Comparison of ENCODE assay signal across 8 mouse cellular contexts in the genomic region with DNA sequence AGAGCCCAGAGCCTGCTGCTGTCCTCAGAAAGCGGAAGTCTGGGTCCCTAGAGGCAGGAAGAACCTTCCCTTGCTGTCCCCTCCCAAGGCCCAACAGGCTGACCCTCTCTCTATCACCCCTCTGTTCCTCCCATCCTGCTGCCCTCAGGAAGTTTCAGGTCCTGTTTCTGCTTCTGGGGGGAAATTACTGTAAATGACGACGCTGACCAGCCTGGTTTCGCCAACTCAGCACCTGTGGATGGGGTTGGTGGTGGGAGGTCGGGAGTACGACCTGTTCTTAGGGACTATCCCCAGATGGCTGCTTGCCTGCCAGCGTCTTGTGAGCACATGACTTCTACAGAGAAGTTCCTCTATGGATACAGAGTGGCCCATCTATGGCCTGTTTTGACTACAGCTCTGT. TPM values are rescaled to one million over a fixed set of nuclear protein-coding genes. Genes with fewer than 3 reads are reported as not detected.
DNase-seq lines count a peak whose midpoint lies in the region; ATAC-seq and TF ChIP-seq lines count a peak whose summit lies in the region.

A gene (minus strand): TSS at position 87 of the 400 bp plus-strand sequence.

- peak within 1 kb of the TSS; percentile 1; the same call in 1 of the 2 replicates for H3K4me3 ChIP-seq in spleen, adult 2 months (ENCODE audit: extremely low read depth, insufficient read depth, insufficient read length)
- no peak within 1 kb of the TSS for H3K4me3 ChIP-seq in forebrain, embryonic 11.5 days (ENCODE audit: low read depth, low read length)
- H3K4me3 ChIP-seq in neural tube, embryonic 14.5 days (ENCODE audit: low read depth, low read length), result no peak within 1 kb of the TSS

- H3K9ac ChIP-seq in forebrain, embryonic 11.5 days (ENCODE audit: low read length), result no peak within 1 kb of the TSS
- no peak within 1 kb of the TSS for H3K9ac ChIP-seq in neural tube, embryonic 14.5 days (replicated peaks; ENCODE audit: low read depth, low read length)

- TF ChIP-seq CTCF in spleen, adult 2 months (IDR thresholded peaks at IDR 0.05; ENCODE audit: extremely low read depth, insufficient read depth, insufficient read length, insufficient replicate concordance), result no peak

- no peaks in the 10 kb centered on the region for H3K36me3 ChIP-seq in spleen, adult 2 months (ENCODE audit: control insufficient read depth, insufficient read depth, low read length)
- H3K36me3 ChIP-seq in forebrain, embryonic 11.5 days (ENCODE audit: control insufficient read depth, insufficient read depth, low read length), result no peaks in the 10 kb centered on the region
- no peaks in the 10 kb centered on the region for H3K36me3 ChIP-seq in neural tube, embryonic 14.5 days (ENCODE audit: control insufficient read depth, insufficient read depth, low read length)

- no peak for TF ChIP-seq POLR2A in spleen, adult 2 months (IDR thresholded peaks at IDR 0.05; ENCODE audit: low read depth, low read length)

- H3K27ac ChIP-seq in spleen, adult 2 months (ENCODE audit: insufficient read depth, low read length), result peak within 1 kb of the TSS; percentile 33
- no peak within 1 kb of the TSS for H3K27ac ChIP-seq in forebrain, embryonic 11.5 days (ENCODE audit: low read depth, low read length)
- H3K27ac ChIP-seq in neural tube, embryonic 14.5 days (ENCODE audit: low read depth, low read length), result no peak within 1 kb of the TSS

- WGBS in spleen, adult 2 months, result 53% methylated on average over 7 of the region's 7 CpGs
- 77% methylated on average over 7 of the region's 7 CpGs for WGBS in forebrain, embryonic 11.5 days
- 71% methylated on average over 7 of the region's 7 CpGs for WGBS in neural tube, embryonic 14.5 days

- intact Hi-C loops in heart, postnatal 36 days (cut with DNase I), result no loop called here
- intact Hi-C loops in left cerebral cortex, postnatal 4 days (cut with DNase I), result no loop called here

- H3K4me2 ChIP-seq in forebrain, embryonic 11.5 days (ENCODE audit: low read depth, low read length, severe bottlenecking), result no peak within 1 kb of the TSS
- H3K4me2 ChIP-seq in neural tube, embryonic 14.5 days (ENCODE audit: low read depth, low read length), result no peak within 1 kb of the TSS

- DNase-seq in spleen, adult 2 months (ENCODE audit: low read depth in 1 of 2, low spot score in 2 of 2), result no peak
- no peak for DNase-seq in spleen, postnatal 14 days (ENCODE audit: low spot score in 2 of 2)
- no peak for DNase-seq in forebrain, embryonic 11.5 days (ENCODE audit: low spot score)
- no peak for DNase-seq in heart, postnatal 36 days
- DNase-seq in left cerebral cortex, postnatal 4 days, result no peak
- no peak for DNase-seq in right cerebral cortex, postnatal 4 days

- no peak for ATAC-seq in forebrain, embryonic 11.5 days (replicated peaks; ENCODE audit: low FRiP score)
- ATAC-seq in neural tube, embryonic 14.5 days (ENCODE audit: low read depth), result no peak
- no peak for ATAC-seq in megakaryocyte progenitor cell, adult 5-6 weeks (replicated peaks; ENCODE audit: poor library complexity)

- no peaks in the 10 kb centered on the region for H3K27me3 ChIP-seq in spleen, adult 2 months (ENCODE audit: control insufficient read depth, insufficient read depth, low read length)
- H3K27me3 ChIP-seq in forebrain, embryonic 11.5 days (ENCODE audit: control insufficient read depth, insufficient read depth, low read length), result no peaks in the 10 kb centered on the region
- H3K27me3 ChIP-seq in neural tube, embryonic 14.5 days (ENCODE audit: control insufficient read depth, insufficient read depth, low read length), result no peaks in the 10 kb centered on the region

- no peaks in the 10 kb centered on the region for H3K4me1 ChIP-seq in spleen, adult 2 months (ENCODE audit: control insufficient read depth, insufficient read depth, insufficient read length)
- no peaks in the 10 kb centered on the region for H3K4me1 ChIP-seq in forebrain, embryonic 11.5 days (replicated peaks; ENCODE audit: control insufficient read depth, insufficient read depth, low read length)
- no peaks in the 10 kb centered on the region for H3K4me1 ChIP-seq in neural tube, embryonic 14.5 days (ENCODE audit: control insufficient read depth, insufficient read depth, low read length)

- no peaks in the 10 kb centered on the region for H3K9me3 ChIP-seq in forebrain, embryonic 11.5 days (ENCODE audit: control insufficient read depth, low read length)
- H3K9me3 ChIP-seq in neural tube, embryonic 14.5 days (ENCODE audit: control insufficient read depth, low read length), result no peaks in the 10 kb centered on the region

RNA-seq across cellular contexts. Expression of the gene that starts here (rescaled TPM):
- 284 and 304 TPM in 2 replicates for polyA plus RNA-seq in spleen, adult 2 months (2012; rRNA removed)
- 19.7 and 21.1 TPM in 2 replicates for polyA plus RNA-seq in forebrain, embryonic 11.5 days (2014; fragmentation: Nextera tagmentation; extraction: Ambion mirVana)
- 10 to 100 TPM; 39.8 to 72.6 TPM for total RNA-seq in heart, postnatal 36 days (2021)
- total RNA-seq in left cerebral cortex, postnatal 4 days (2021), result 10 to 100 TPM; 15.3 to 17.2 TPM
- polyA plus RNA-seq in neural tube, embryonic 14.5 days (2014; fragmentation: Nextera tagmentation; extraction: Ambion mirVana), result 28.2 and 49.7 TPM in 2 replicates
- total RNA-seq in megakaryocyte progenitor cell, adult 5-6 weeks (2015), result 0.79 TPM in 1 of 2 replicates, not detected in the other
- total RNA-seq in megakaryocyte progenitor cell, adult 5-6 weeks (2017), result 0.08 TPM in 1 of 2 replicates, not detected in the other

Comparison
In these comparisons a context has a peak if more than half of its experiments do, and no peak if none do; other contexts are left out.
1. RNA of the gene that starts here (total RNA-seq): 39.8 to 72.6 TPM in heart, postnatal 36 days and 15.3 to 17.2 TPM in left cerebral cortex, postnatal 4 days; 0.08 to 0.79 TPM in megakaryocyte progenitor cell, adult 5-6 weeks; every median in the first group is over 4 times any median in the second.